Mouse (Mus musculus): Measurements from ENCODE around the gene Dennd2c.

Dennd2c gene

GRCm38 (mm10) chr3:103102454-103103390, at the start of gene Dennd2c:
TSS of gene Dennd2c (plus strand) at chr3:103102604.
- peak; percentile 86 for DNase-seq (ENCODE audit: low read depth)

GRCm38 (mm10) chr3:103056016-103056595, 46.3 kb upstream of the Dennd2c start:
- DNase-seq (ENCODE audit: low read depth), result no peak

GRCm38 (mm10) chr3:103057752-103058151, 44.7 kb upstream of the Dennd2c start:
- DNase-seq (ENCODE audit: low read depth), result no peak

GRCm38 (mm10) chr3:103058207-103059157, 43.9 kb upstream of the Dennd2c start, which contains the start of gene Nras:
TSS of gene Nras (plus strand) at chr3:103058285.
- peak; percentile 89 for DNase-seq (ENCODE audit: low read depth)

- DNase-seq (ENCODE audit: low read depth), result no peak
Observed at GRCm38 (mm10) chr3:103066927-103067326, 35.5 kb upstream of the Dennd2c start.

GRCm38 (mm10) chr3:103068971-103069370, 33.4 kb upstream of the Dennd2c start:
- no peak for DNase-seq (ENCODE audit: low read depth)

- no peak for DNase-seq (ENCODE audit: low read depth)
Observed at GRCm38 (mm10) chr3:103073771-103074170, 28.6 kb upstream of the Dennd2c start, which contains the start of gene Ampd1. TSS of gene Ampd1 (plus strand) at chr3:103074014.

GRCm38 (mm10) chr3:103075871-103076270, 26.5 kb upstream of the Dennd2c start:
- no peak for DNase-seq (ENCODE audit: low read depth)

- DNase-seq (ENCODE audit: low read depth), result no peak
Observed at GRCm38 (mm10) chr3:103076476-103076875, 25.9 kb upstream of the Dennd2c start.

GRCm38 (mm10) chr3:103079301-103079700, 23.1 kb upstream of the Dennd2c start:
- DNase-seq (ENCODE audit: low read depth), result no peak

GRCm38 (mm10) chr3:103081051-103081450, 21.4 kb upstream of the Dennd2c start:
- DNase-seq (ENCODE audit: low read depth), result no peak

GRCm38 (mm10) chr3:103081861-103082453, 20.4 kb upstream of the Dennd2c start:
- no peak for DNase-seq (ENCODE audit: low read depth)

GRCm38 (mm10) chr3:103082761-103083160, 19.6 kb upstream of the Dennd2c start:
- no peak for DNase-seq (ENCODE audit: low read depth)

GRCm38 (mm10) chr3:103085986-103086385, 16.4 kb upstream of the Dennd2c start:
- DNase-seq (ENCODE audit: low read depth), result no peak

GRCm38 (mm10) chr3:103091753-103092152, 10.7 kb upstream of the Dennd2c start:
- no peak for DNase-seq (ENCODE audit: low read depth)

- no peak for DNase-seq (ENCODE audit: low read depth)
Observed at GRCm38 (mm10) chr3:103098662-103099061, 3.7 kb upstream of the Dennd2c start.

- DNase-seq (ENCODE audit: low read depth), result no peak
Observed at GRCm38 (mm10) chr3:103099667-103100066, 2.7 kb upstream of the Dennd2c start.

- no peak for DNase-seq (ENCODE audit: low read depth)
Observed at GRCm38 (mm10) chr3:103100735-103101134, 1.7 kb upstream of the Dennd2c start.

- DNase-seq (ENCODE audit: low read depth), result no peak
Observed at GRCm38 (mm10) chr3:103101194-103101593, 1.2 kb upstream of the Dennd2c start.

GRCm38 (mm10) chr3:103101909-103102308, 495 bp upstream of the Dennd2c start:
- DNase-seq (ENCODE audit: low read depth), result no peak

- no peak for DNase-seq (ENCODE audit: low read depth)
Observed at GRCm38 (mm10) chr3:103107565-103108240, 5.3 kb downstream of the Dennd2c start.

All from c-Kit-positive CD71-negative TER-119-negative erythroid progenitor cells, embryonic 14.5 days (primary cell).